Mouse (Mus musculus) adrenal gland, postnatal 10 days (tissue): Measurements from ENCODE around the gene Cops4. TPM values are rescaled to one million over a fixed set of nuclear protein-coding genes. Genes with fewer than 3 reads are reported as not detected.

ENCODE experiments used
- DNase-seq: peaks from one replicate; pipeline ENCODE4 v3.0.0; 2021; ENCODE audit warnings: mixed read lengths
- microRNA-seq: library from miRNA; unstranded; fragments of <30 nt; microRNA quantifications from one replicate; pipeline ENCODE4 v1.2.0, GENCODE M21; 2021
- total RNA-seq, 2 experiments: library from RNA; stranded (reverse); gene quantifications; 2 replicates each; pipeline ENCODE4 v1.2.3; 2021

Cops4 gene
- total RNA-seq, 2 experiments from 2014 or later, result 70.1 to 73.6 TPM

- DNase-seq, result no peak
Observed at GRCm38 (mm10) chr5:100578863-100579411, 60.8 kb downstream of the Cops4 start.

DNA sequence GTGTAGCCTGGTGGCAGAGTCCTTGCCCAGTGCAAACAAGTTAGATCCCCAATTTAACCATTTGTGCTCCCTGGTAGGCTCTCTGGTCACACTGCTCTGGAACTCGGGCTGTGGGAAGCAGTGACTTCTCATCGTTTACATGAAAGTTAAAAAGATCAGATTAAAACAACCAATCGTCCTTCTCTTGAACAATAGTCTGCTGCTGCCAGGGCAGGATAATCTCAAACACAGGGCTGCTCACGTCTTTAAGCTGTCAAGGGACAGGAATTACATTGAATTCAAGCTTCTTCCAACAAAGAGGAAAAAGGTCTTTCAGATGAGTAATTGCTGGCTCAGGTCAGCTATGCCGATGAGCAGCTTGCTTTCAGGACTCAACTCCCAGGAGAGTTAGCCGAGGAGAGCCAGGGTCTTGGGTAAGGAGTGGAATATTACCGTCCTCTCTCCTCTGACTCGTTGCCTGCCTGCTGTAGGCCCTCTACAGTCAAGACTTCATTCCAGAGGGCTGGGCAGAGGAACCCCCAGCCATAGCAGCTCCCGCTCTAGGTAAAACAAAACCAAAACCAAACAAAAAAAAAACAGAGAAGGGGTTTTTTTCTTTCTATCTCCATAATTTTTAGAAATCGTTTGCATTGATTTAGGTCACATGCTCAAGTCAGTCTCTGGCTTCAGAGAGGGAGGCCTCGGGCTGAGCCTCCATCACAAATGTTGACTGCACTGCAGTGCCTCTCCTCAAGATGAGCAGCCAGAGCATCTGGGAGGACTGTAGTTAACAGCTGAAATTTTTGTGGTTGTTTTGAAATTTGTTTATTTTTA, 63.7 kb downstream of the Cops4 start:
- no peak for DNase-seq

DNA sequence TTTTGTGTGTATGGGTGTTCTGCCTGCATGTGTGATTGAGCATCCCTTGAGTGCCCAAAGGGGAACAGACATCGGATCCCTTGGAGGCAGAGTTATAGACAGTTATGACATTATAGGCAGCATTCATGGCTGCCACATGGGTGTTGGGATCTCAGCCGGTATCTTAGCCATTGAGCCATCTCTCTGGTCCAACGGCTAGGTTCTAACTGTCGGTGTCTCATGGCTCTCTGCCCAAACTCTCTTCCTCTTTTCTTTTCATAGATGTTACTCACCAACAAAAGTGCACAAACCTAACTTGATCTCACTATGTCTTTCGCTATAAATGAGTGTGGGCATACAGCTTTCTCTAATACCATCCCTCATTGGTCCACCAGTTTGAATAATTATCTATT, 64.3 kb downstream of the Cops4 start:
- DNase-seq, result no peak

DNA sequence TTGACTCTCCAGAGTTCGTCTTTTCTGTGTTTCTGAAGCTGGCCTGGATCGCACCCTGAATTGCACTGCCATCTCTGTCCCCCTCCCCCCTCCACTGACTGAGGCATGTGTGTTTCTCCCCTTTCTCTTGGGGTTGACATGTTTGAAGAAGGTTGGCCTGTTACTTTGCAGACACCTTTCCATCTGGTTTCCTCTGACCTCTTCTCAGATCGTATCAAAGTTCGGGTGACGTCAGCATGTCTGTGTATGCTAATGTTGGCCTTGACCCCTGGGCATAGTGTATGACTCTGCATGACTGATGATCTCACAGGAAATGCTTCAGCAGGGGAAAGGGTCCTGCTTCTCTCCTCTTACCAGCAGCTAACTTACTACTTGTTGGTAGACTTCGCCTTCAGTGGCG, 65.0 kb downstream of the Cops4 start:
- DNase-seq, result no peak

- no peak for DNase-seq
Observed at GRCm38 (mm10) chr5:100585206-100585644, 67.1 kb downstream of the Cops4 start.

GRCm38 (mm10) chr5:100585657-100586056, 67.5 kb downstream of the Cops4 start:
- no peak for DNase-seq

DNA sequence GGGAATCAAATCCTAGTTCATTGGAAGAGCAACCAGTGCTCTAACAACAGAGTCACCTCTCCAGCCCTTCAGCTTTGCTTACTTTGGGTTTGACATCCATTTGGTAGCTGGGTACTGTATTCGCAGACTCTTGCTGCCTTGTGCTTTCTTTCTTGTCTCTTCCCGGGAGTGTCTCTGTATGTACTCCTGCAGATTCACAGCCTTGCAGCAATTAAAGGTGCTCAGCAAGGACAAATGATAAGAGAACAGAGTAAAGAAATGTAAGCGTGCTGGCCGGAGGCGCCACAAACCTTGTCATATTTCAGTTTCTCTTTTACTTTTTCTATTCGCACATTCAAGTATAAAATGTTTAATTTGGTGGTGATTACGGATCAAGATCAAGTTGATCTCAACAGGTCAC, 69.0 kb downstream of the Cops4 start:
- no peak for DNase-seq

DNA sequence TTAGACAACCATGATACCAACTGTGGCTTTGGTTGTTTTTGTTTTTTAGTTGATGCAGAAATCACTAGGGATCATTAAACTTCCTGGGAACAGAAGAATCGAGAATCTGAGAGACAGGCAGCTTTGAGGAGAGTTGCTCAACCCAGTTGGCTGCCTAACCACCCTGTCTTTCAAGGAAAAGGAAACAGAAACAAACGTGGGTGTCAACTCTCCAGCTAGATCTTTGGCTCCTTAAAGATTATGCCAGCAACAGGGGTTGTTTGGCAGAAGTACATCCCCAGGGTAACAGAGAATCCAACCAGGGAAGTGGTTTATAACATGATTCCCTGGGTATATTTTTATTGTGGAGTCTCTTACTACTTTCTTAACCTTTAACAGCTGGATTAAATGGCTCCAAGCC, 69.5 kb downstream of the Cops4 start:
- DNase-seq, result no peak

DNA sequence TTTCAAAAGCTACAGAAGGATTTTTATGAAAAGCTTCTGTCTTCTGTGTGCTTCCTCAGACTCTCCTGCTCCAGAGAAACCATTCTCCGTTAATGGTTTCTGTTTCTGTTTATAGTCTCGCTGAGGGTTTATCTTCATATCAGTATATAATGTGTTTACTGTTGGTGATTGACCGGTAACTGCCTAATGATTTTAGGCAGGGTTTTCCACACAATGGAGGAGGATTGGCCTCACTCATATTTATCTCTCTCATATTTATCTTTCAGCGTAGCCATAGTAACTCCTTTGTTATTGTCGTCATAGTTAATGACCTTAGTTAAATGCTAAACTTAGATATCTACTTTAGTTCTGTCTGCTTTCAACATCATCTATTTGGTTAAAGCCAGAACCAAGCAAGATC, 72.4 kb downstream of the Cops4 start:
- DNase-seq, result no peak

- no peak for DNase-seq
Observed at GRCm38 (mm10) chr5:100594803-100595467, 76.8 kb downstream of the Cops4 start.

DNA sequence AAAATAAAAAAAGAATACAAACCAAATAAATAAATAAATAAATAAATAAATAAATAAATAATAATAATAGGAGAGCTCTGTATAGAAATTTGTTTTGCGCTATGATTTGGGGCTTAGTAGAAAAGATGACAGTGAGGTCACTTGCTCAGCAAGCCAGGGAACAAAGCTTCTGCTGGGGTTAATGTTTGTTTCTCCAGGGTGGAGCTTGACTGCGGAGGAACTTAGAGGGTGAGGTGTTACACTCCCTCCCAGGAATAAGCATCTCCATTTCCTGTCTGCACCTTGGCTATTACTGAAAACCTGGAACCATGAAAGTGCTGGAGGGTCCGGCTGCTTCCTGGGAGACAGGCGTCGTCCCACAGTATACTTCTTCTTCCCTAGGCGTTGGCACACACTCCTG, 77.9 kb downstream of the Cops4 start:
- no peak for DNase-seq

Small RNA genes within 50 kb of the gene (microRNA-seq; reads per million reads assigned to microRNA genes)
- not detected for gene Gm23222

Other genes starting within 250 kb of the Cops4 start
- 100 to 1,000 TPM; 149 to 150 TPM for gene Sec31a, start 102.1 kb upstream of the Cops4 start, total RNA-seq
- 10 to 100 TPM; 12.6 to 13.0 TPM for gene Lin54, start 17.7 kb upstream of the Cops4 start, total RNA-seq
- gene Plac8, start 53.9 kb downstream of the Cops4 start, total RNA-seq, result 10 to 100 TPM; 11.4 to 12.4 TPM
- gene Coq2, start 156.8 kb downstream of the Cops4 start, total RNA-seq, result 10 to 100 TPM; 55.3 to 66.0 TPM
- 1 to 10 TPM; 1.9 to 2.5 TPM for gene Hpse, start 201.4 kb downstream of the Cops4 start, total RNA-seq